Mouse (Mus musculus) liver, embryonic 14.5 days (tissue): ENCODE results near the gene Acoxl.

ENCODE experiments used
- CTCF ChIP-seq: IDR thresholded peaks from 2 replicates; pipeline ENCODE4 v1.5.1; 2016; ENCODE audit warnings: antibody characterized with exemption, low read depth, control low read depth
- EP300 ChIP-seq: IDR thresholded peaks from 2 replicates; pipeline ENCODE4 v1.6.1; 2016; ENCODE audit warnings: antibody characterized with exemption, low read depth

GRCm38 (mm10) chr2:128094602-128095001, 255.9 kb downstream of the Acoxl start:
- TF ChIP-seq CTCF (no peak), EP300 (no peak)
